Mouse (Mus musculus): ENCODE measurements around the gene Stk39.

DNA sequence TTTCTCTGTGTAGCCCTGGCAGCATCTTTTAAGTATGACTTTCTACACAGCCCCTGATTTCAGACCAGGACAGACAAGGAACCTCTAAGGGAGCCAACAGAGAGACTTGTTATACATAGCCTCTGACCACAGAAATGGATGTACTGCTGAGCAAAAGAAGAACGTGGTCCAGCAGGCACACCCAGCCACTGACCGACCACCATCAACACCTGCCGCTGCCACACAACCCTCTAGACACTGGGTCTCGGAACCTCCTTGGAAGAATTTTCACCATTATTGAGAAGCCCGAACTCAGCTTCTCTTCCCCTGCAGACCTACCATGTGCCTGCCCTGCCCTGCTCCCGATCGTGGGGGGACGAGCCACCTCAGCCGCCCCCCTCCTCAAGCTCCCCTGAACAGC lies 154.2 kb downstream of the Stk39 start:
- no peak for TF ChIP-seq GATA1 (IDR thresholded peaks at IDR 0.05; ENCODE audit: low read length)
- TF ChIP-seq TAL1 (IDR thresholded peaks at IDR 0.05; ENCODE audit: low read length) = no peak

All from erythroblast, embryonic 14.5 days (primary cell).